Mouse (Mus musculus) heart, adult 9 months (tissue): ENCODE results near the gene Gm17662.

ENCODE experiments used
- DNase-seq, 2 experiments: peaks; one replicate each; pipeline ENCODE4 v3.0.0; 2022; ENCODE audit warnings: low spot score in 2 of 2

Gm17662 gene

GRCm38 (mm10) chr4:104857029-104857428, at the start of gene Gm17662:
Gene Gm17662 (plus strand): TSS chr4:104857329.
- DNase-seq: no peak

- no peak for DNase-seq
These were observed 46.3 kb upstream of the Gm17662 start for GRCm38 (mm10) chr4:104810710-104811286.

- no peak for DNase-seq
These were observed 43.5 kb upstream of the Gm17662 start for GRCm38 (mm10) chr4:104813617-104814016.

- no peak for DNase-seq
These were observed 40.5 kb upstream of the Gm17662 start for GRCm38 (mm10) chr4:104816519-104817232.

GRCm38 (mm10) chr4:104817509-104817908, 39.6 kb upstream of the Gm17662 start:
- no peak for DNase-seq

GRCm38 (mm10) chr4:104818986-104819385, 38.1 kb upstream of the Gm17662 start:
- no peak for DNase-seq

- no peak for DNase-seq
These were observed 37.2 kb upstream of the Gm17662 start for GRCm38 (mm10) chr4:104819891-104820290.

GRCm38 (mm10) chr4:104823597-104824101, 33.5 kb upstream of the Gm17662 start:
- no peak for DNase-seq

GRCm38 (mm10) chr4:104824381-104825077, 32.6 kb upstream of the Gm17662 start:
- no peak for DNase-seq

- DNase-seq: no peak
These were observed 28.2 kb upstream of the Gm17662 start for GRCm38 (mm10) chr4:104828939-104829338.

- DNase-seq: no peak
These were observed 22.0 kb upstream of the Gm17662 start for GRCm38 (mm10) chr4:104835096-104835495.

GRCm38 (mm10) chr4:104838342-104838741, 18.8 kb upstream of the Gm17662 start:
- no peak for DNase-seq

- no peak for DNase-seq
These were observed 14.9 kb upstream of the Gm17662 start for GRCm38 (mm10) chr4:104842204-104842603.

GRCm38 (mm10) chr4:104843546-104843945, 13.6 kb upstream of the Gm17662 start:
- DNase-seq: no peak

GRCm38 (mm10) chr4:104855216-104855615, 1.9 kb upstream of the Gm17662 start:
- DNase-seq: no peak

GRCm38 (mm10) chr4:104857823-104858222, 694 bp downstream of the Gm17662 start:
- no peak for DNase-seq

- no peak for DNase-seq
These were observed 4.1 kb downstream of the Gm17662 start for GRCm38 (mm10) chr4:104861241-104861640.

GRCm38 (mm10) chr4:104864397-104864796, 7.3 kb downstream of the Gm17662 start:
- no peak for DNase-seq

- DNase-seq: no peak
These were observed 12.5 kb downstream of the Gm17662 start for GRCm38 (mm10) chr4:104869581-104869980.

- DNase-seq: no peak
These were observed 13.1 kb downstream of the Gm17662 start for GRCm38 (mm10) chr4:104870196-104870595.

GRCm38 (mm10) chr4:104875832-104876231, 18.7 kb downstream of the Gm17662 start:
- no peak for DNase-seq

GRCm38 (mm10) chr4:104876323-104876722, 19.2 kb downstream of the Gm17662 start, which contains the start of gene C8a:
Gene C8a (minus strand): TSS chr4:104876398.
- no peak for DNase-seq

GRCm38 (mm10) chr4:104887486-104887885, 30.4 kb downstream of the Gm17662 start:
- DNase-seq: no peak
